Mouse (Mus musculus) layer of hippocampus, postnatal 25 days (tissue): ENCODE results near the gene Glb1l. TPM values are rescaled to one million over a fixed set of nuclear protein-coding genes. Genes with fewer than 3 reads are reported as not detected.

Source experiments
- DNase-seq, 2 experiments: peaks; one replicate each; pipeline ENCODE4 v3.0.0; 2022; ENCODE audit warnings: mixed read lengths in 2 of 2, low spot score in 1 of 2; ENCODE audit errors: extremely low spot score in 1 of 2
- total RNA-seq, 2 experiments: library from RNA; stranded (reverse); gene quantifications; 2 replicates each; pipeline ENCODE4 v1.2.3; 2021

The Glb1l gene
- total RNA-seq, 2 experiments from 2014 or later, result 12.6 to 14.4 TPM

DNA sequence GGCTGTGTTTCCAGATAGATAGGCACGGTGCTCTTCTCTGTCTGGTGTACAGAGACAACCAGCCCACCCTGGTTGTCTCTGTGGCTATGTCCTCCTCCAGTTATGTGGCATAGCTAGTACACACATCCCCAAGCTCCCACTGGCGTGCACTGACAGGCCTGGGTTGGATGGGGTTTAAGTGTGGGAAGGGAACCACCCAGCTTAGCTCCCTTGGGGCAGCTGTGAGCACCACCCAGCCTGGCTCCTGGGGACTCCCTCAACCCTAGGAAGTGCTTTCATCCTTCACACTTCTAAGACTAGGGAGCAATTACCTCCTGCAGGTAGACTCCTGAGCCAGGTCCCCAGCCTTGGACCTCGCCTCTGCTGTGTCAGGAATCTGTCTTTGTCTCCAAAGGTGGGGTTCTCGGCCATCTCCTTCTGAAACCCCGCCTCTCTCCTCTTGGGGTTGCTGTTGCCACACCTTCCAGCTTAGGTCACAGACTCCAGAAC lies 21.1 kb upstream of the Glb1l start, which contains the start of gene A630095N17Rik:
Gene A630095N17Rik (minus strand): TSS at position 439 of the 489 bp plus-strand sequence.
- DNase-seq, result no peak

GRCm38 (mm10) chr1:75231224-75231623 lies 20.6 kb upstream of the Glb1l start:
- DNase-seq, result no peak

GRCm38 (mm10) chr1:75230335-75230994 lies 19.9 kb upstream of the Glb1l start:
- DNase-seq, result no peak

DNA sequence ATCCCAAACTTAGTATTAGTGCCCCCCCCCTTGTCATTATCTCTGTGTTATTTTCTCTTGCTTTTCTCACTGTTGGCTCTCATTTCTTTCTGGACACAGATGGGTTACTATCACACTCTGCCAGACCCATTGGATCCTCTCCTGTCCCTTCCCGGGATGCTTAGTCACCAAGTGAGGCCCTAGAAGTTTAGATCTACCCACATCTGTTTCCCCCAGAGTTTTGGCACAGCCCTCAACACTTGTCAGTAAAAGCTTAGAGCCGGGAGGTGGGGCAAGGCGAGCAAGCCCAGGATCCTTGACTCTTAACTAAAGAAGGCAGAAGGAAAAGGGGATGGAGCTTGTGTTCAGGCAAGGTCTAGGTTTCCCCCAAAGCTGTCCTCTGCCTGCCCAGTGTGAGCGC lies 18.5 kb upstream of the Glb1l start:
- DNase-seq, result no peak

DNA sequence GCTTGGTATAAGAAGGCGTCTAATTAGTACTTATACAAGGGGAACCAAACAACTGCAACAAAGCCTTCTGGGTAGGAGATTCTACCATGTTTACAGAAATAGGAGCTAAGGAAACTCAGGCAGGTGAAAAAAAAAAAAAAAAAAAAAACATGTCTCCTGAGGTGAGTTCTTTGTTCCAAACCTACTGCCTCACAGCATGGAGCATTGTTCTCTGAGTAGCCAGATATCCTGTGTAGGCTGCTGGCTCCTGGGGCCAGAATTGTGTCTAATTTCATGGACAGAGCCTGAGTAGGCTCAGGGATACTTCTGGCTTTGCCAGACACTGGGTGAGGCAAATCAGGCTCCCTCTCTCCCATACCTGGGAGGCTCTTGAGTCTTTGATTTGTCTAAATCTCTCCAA lies 17.0 kb upstream of the Glb1l start:
- DNase-seq, result no peak

- DNase-seq, result no peak
These were observed 15.5 kb upstream of the Glb1l start for GRCm38 (mm10) chr1:75226138-75226537.

DNA sequence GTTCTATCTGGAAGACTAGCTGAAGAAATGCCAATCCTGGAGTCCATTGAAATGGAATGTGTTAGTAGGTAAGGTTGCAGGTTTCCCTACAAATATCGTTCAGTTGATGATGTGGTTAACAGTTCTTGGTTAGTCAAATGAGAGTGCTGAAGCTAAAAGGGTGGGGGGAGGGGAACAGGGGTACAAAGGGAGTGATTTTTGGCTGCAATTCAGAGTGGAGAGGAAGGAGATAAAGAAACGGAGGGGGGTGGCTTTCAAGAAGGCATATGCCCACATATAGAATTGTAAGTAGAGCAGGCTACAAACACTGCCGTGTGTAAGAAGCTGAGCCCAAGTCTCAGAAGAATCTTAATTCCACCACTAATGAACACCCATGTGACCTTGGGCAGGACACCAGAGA lies 14.9 kb upstream of the Glb1l start:
- DNase-seq, result no peak

DNA sequence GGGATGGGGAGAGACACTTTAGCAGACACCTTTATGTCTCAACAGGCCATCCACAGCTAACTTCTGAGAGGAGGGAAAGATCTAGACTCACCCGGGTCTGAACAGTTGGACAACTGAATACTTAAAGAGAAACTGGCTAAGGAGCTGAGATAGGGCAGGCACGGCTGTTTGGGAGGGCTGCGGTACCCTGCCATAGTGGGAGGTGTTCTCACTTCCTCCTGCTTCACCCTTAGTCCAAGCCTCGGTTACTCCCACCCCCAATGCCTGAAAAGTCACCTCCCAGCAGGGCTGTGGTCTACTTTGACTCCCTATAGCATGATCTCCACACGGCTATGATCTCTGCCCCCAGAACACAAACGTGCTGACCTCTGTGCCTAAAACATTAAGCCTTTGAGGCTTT lies 12.9 kb upstream of the Glb1l start:
- no peak for DNase-seq

DNA sequence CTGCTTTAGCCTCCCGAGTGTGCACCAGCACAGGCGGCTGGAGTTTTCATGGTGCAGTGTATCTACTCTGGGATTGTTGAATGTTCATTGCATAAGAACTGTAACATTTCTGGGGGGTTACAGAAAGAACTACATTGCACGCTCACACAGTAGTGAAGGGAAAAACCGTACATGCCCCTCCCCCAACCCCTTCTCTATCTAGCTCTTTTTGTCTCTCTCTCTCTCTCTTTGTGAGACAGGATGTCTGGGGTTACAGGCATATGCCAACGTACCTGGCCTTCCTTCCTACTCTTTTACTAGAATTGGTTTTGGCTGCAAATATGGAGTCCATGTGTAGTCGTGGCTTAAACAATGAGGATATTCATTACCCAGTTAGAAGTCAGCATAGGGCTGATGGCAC lies 12.3 kb upstream of the Glb1l start:
- DNase-seq, result no peak

DNA sequence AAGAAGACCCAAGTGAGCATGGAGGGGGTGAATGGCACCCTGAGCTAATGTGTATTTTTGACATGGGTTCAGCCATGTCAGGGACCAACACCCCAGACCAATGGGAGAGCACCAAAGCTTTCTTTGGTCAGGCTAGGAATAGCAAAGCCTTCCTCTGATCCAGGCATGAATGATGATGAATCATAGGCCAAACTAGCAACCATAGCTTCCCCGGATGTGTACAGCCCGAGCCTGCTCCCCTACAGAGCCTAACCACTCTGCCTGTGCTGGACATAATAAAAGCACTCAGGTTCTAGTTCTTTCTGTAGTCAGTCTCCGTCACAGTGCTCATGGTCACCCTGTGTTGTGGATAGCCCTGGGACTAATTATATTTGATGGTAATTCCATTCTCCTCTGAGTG lies 10.9 kb upstream of the Glb1l start:
- DNase-seq, result no peak

DNA sequence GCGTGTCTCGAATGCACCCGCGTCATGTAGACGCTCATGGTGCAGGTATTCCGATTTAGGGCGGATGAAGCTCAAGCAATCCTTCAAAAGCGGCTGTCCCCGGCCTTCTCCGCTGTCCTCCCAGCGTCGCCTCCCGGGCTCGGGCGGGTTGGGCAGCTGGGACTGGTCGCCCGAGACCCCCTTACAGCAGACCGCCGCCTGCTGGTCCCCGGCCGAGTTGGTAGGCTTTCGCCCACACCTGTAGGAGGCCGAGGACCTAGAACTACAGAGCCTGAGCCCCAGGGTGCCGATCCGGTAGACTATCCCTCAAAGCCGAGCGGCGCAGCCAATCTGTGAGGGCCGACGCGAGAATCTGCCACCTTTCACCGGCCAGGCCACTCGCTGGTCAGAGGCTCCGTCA lies 8.9 kb upstream of the Glb1l start, which contains the start of gene Tuba4a:
Gene Tuba4a (minus strand): TSS at position 335 of the 400 bp plus-strand sequence.
- DNase-seq, result no peak

DNA sequence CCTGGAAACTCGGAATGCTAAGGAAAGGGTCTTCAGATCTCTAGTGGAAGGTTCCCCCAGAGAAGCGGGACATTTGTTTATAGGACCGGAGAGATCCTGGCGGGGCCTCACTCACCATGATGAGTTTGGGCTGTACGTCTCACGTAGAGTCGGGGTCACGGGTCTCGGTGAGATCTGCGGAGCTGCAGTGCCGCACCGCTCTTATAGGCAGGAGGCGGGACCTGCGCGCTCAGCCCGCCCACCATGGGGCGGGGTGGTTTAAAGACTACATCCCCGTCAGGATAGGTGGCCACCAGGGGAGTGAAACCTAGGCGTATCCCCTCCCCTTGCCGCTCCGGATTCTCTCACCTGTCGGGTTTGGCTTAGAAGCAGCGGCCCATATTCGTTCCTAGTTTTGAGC lies 8.5 kb upstream of the Glb1l start:
- DNase-seq, result peak; percentile 86 to 88

- peak in 1 of 2 experiments; percentile 54 for DNase-seq
These were observed 7.8 kb upstream of the Glb1l start for GRCm38 (mm10) chr1:75218227-75219001.

DNA sequence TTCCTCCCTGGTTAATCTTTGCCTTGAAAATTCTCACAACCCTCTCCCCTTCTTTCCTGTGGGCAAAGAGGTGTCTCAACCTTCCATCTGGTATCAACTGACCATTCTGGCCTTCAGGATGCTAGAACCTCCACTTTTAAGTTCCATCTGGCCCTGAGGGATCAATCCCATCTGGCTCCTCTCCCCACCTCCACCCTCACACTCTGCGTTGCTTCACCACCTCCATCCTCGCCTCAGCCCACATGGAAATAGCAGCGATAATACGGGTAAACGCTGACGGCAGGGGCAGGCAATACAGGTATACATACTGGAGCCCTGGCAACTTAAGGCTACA lies 7.2 kb upstream of the Glb1l start:
- DNase-seq, result no peak

GRCm38 (mm10) chr1:75216797-75217585 lies 6.4 kb upstream of the Glb1l start:
- no peak for DNase-seq

DNA sequence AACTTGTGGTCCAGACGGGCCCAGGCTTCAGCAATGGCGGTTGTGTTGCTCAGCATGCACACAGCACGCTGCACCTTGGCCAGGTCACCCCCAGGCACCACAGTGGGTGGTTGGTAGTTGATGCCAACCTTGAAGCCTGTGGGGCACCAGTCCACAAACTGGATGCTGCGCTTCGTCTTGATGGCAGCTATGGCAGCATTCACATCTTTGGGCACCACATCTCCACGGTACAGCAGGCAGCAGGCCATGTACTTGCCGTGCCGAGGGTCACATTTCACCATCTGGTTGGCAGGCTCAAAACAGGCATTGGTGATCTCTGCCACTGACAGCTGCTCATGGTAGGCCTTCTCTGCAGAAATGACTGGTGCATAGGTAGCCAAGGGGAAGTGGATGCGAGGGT lies 5.2 kb upstream of the Glb1l start:
- no peak for DNase-seq

- peak in 1 of 2 experiments; percentile 54 for DNase-seq
These were observed 4.3 kb upstream of the Glb1l start for GRCm38 (mm10) chr1:75214886-75215285.

- no peak for DNase-seq
These were observed 3.8 kb upstream of the Glb1l start for GRCm38 (mm10) chr1:75214442-75214841.

- DNase-seq, result no peak
These were observed 2.5 kb upstream of the Glb1l start for GRCm38 (mm10) chr1:75213096-75213495.

GRCm38 (mm10) chr1:75212542-75212941 lies 1.9 kb upstream of the Glb1l start:
- no peak for DNase-seq

GRCm38 (mm10) chr1:75211141-75211708 lies 612 bp upstream of the Glb1l start:
- no peak for DNase-seq
